Mouse (Mus musculus) forebrain, embryonic 13.5 days (tissue): ENCODE results near the gene Itgam. TPM values are rescaled to one million over a fixed set of nuclear protein-coding genes. Genes with fewer than 3 reads are reported as not detected.

Experiments
- ATAC-seq: fragments of 200-750 bp; cut with Nextera tagmentation; 2 replicates; pipeline ENCODE4 v1.8.0; 2017
- H3K27ac ChIP-seq: fragments of 300-500 bp; sonication (generic); 2 replicates; pipeline ENCODE4 v1.5.1; 2015; ENCODE audit warnings: inconsistent platforms, mild to moderate bottlenecking, moderate library complexity
- H3K27me3 ChIP-seq: fragments of 300-500 bp; sonication (generic); 2 replicates; pipeline ENCODE4 v1.6.1; 2015; ENCODE audit warnings: mild to moderate bottlenecking, inconsistent platforms
- H3K36me3 ChIP-seq: fragments of 300-500 bp; sonication (generic); 2 replicates; pipeline ENCODE4 v1.6.1; 2015; ENCODE audit warnings: mild to moderate bottlenecking, inconsistent platforms; ENCODE audit not compliant: poor library complexity, severe bottlenecking
- H3K4me1 ChIP-seq: fragments of 300-500 bp; sonication (generic); 2 replicates; pipeline ENCODE4 v1.6.1; 2015; ENCODE audit warnings: inconsistent platforms
- H3K4me2 ChIP-seq: fragments of 300-500 bp; sonication (generic); 2 replicates; pipeline ENCODE4 v1.6.1; 2015; ENCODE audit warnings: inconsistent platforms, mild to moderate bottlenecking, moderate library complexity
- H3K4me3 ChIP-seq: fragments of 300-500 bp; sonication (generic); 2 replicates; pipeline ENCODE4 v1.5.1; 2015; ENCODE audit warnings: mild to moderate bottlenecking, inconsistent platforms
- H3K9ac ChIP-seq: fragments of 300-500 bp; sonication (generic); 2 replicates; pipeline ENCODE4 v1.6.1; 2015; ENCODE audit warnings: mild to moderate bottlenecking, inconsistent platforms
- H3K9me3 ChIP-seq: fragments of 300-500 bp; sonication (generic); replicated peaks from 2 replicates; pipeline ENCODE4 v1.6.1; 2016; ENCODE audit warnings: inconsistent platforms
- WGBS: fragments of 180-500 bp; shearing (Covaris S2); methylation state at CpG from one replicate; pipeline ENCODE4 v1.1.7; 2015; 5-methylcytosine and 5-hydroxymethylcytosine counted together
- polyA plus RNA-seq: library from polyadenylated mRNA; unstranded; fragments of >200 nt; fragmentation: Nextera tagmentation; extraction: Ambion mirVana; gene quantifications from 2 replicates; pipeline ENCODE4 v1.2.1, GENCODE M21; 2015

Itgam gene
- polyA plus RNA-seq, 1 experiment from 2014 or later: 0.36 TPM

DNA sequence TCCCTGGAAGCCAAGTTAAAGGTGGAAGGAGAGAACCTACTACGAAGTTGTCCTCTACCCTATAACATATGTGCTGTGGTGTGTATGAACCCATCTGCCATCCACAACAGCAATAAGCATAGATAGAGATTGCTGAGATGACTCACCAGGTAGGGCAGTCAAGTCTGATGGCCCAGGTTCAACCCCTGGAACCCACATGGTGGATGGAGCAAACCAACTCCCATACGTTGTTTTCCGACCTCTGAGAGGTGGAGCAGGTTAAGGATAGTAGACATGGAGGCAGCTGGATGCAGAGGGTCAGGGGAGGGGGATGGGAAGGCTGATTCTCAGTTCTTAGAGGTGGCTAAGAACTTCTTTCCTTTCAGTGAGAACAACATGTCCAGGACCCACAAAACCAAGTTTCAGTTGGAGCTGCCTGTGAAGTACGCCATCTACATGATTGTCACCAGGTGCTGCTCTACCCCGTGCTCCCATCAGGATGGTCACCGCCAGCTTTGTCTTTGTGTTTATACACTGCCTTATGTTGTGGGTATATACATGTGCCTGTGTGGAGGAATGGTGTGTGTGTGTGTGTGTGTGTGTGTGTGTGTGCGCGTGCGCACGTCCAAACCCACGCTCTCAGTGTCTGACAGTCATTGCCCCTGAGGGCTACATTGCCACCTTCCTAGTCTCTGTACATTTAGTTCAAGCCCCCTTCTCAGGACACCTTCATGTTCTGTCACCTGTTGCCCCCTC is 52.1 kb downstream of the Itgam start:
- H3K4me2 ChIP-seq: no peak overlapping the region
- H3K4me3 ChIP-seq: no peak overlapping the region
- WGBS: 88% methylated on average over 11 of the region's 11 CpGs
- no peaks in the 10 kb centered on the region for H3K36me3 ChIP-seq
- no peaks in the 10 kb centered on the region for H3K27me3 ChIP-seq
- no peak overlapping the region for H3K9ac ChIP-seq
- H3K9me3 ChIP-seq: no peaks in the 10 kb centered on the region
- no peaks in the 10 kb centered on the region for H3K4me1 ChIP-seq
- no peak for ATAC-seq
- H3K27ac ChIP-seq: no peak overlapping the region

DNA sequence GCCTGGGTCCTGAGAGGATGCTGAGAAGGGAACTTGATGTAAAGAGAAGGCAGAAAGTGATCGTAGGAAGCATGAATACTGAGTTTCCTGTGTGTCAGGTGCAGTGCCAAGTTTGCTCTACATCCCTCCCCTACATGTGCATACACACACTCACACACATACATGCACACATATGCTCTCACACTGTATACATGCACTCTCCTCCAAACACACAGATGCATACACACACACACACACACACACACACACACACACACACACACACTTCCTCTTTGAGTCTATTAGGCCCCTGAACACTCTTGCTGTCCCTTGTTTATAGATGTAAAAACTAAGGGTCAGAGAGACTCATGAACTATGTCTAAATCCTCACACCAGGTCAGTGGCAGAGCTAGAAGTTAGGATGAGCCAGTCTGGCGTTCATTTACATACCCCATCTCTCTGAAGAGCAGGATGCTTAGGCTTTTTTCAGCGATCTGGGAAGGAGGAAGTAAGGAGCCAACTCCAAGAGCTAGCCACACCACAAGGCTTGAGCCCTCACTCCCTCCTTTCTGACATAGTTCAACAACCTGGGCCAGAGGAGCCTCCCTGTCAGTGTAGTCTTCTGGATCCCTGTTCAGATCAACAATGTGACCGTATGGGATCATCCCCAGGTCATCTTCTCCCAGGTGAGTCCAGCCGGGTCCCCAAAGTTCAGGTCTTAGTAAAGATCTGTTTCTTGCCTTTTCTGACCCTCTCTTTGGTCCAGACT is 52.9 kb downstream of the Itgam start:
- 79% methylated on average over 5 of the region's 5 CpGs for whole genome bisulfite sequencing
- no peak overlapping the region for H3K27ac ChIP-seq
- no peaks in the 10 kb centered on the region for H3K27me3 ChIP-seq
- H3K9ac ChIP-seq: no peak overlapping the region
- no peak for ATAC-seq
- H3K4me2 ChIP-seq: no peak overlapping the region
- H3K4me1 ChIP-seq: no peaks in the 10 kb centered on the region
- H3K9me3 ChIP-seq: no peaks in the 10 kb centered on the region
- no peaks in the 10 kb centered on the region for H3K36me3 ChIP-seq
- no peak overlapping the region for H3K4me3 ChIP-seq

- no peaks in the 10 kb centered on the region for H3K9me3 ChIP-seq
- no peaks in the 10 kb centered on the region for H3K27me3 ChIP-seq
- no peaks in the 10 kb centered on the region for H3K4me1 ChIP-seq
- 91% methylated on average over 5 of the region's 5 CpGs for WGBS
- H3K36me3 ChIP-seq: no peaks in the 10 kb centered on the region
- no peak overlapping the region for H3K9ac ChIP-seq
- H3K4me3 ChIP-seq: no peak overlapping the region
- no peak overlapping the region for H3K4me2 ChIP-seq
- no peak for ATAC-seq
- no peak overlapping the region for H3K27ac ChIP-seq
Measured at GRCm38 (mm10) chr7:128116396-128116795, 54.0 kb downstream of the Itgam start.

DNA sequence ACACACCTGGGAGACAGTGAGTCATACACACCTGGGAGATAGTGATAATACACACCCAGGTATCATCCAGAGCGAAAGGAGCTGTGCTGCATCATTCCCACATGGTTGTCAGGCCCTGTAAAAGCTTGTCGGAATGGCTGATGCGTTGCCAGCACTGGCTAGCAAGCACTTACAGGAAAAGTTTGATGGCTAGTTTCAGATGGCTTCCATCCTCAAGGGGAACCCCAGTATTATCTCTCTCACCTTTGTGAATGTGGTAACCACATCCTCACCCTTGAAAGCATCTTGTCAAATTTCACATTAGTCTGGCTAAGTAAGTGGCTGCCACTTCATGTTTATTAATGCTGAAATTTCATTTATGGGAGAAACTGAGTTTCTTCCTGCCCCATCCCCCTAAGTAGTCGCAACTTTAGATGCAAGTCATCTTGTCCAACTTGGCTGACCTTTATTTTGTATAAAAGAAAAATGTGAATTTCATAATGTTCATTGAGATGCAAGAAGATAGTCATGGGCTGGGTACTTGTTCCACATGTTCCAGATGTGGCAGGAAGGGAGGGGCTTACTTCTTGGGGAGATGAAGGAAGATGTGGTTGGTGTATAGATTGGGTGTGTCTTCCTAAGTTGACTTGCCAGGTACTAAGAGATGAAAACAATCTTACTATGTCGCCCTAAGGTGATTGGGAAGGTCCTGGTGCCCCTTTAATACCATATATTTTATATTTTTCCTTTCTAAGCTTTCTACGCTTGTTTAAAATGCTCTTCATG is 57.5 kb downstream of the Itgam start:
- H3K4me1 ChIP-seq: no peaks in the 10 kb centered on the region
- WGBS: 83% methylated on average over 6 of the region's 6 CpGs
- H3K9ac ChIP-seq: no peak overlapping the region
- no peak for ATAC-seq
- H3K36me3 ChIP-seq: no peaks in the 10 kb centered on the region
- no peaks in the 10 kb centered on the region for H3K27me3 ChIP-seq
- no peak overlapping the region for H3K4me2 ChIP-seq
- H3K4me3 ChIP-seq: no peak overlapping the region
- no peaks in the 10 kb centered on the region for H3K9me3 ChIP-seq
- H3K27ac ChIP-seq: no peak overlapping the region

- H3K4me2 ChIP-seq: no peak within 1 kb of the TSS
- WGBS: 85% methylated on average over 8 of the region's 8 CpGs
- no peaks in the 10 kb centered on the region for H3K9me3 ChIP-seq
- H3K4me3 ChIP-seq: no peak within 1 kb of the TSS
- no peaks in the 10 kb centered on the region for H3K27me3 ChIP-seq
- no peak for ATAC-seq
- no peaks in the 10 kb centered on the region for H3K4me1 ChIP-seq
- H3K36me3 ChIP-seq: no peaks in the 10 kb centered on the region
- H3K27ac ChIP-seq: no peak within 1 kb of the TSS
- H3K9ac ChIP-seq: no peak within 1 kb of the TSS
Measured at GRCm38 (mm10) chr7:128128741-128129720, 66.6 kb downstream of the Itgam start, which contains the start of gene Itgax. Gene Itgax (plus strand): TSS chr7:128129547.

DNA sequence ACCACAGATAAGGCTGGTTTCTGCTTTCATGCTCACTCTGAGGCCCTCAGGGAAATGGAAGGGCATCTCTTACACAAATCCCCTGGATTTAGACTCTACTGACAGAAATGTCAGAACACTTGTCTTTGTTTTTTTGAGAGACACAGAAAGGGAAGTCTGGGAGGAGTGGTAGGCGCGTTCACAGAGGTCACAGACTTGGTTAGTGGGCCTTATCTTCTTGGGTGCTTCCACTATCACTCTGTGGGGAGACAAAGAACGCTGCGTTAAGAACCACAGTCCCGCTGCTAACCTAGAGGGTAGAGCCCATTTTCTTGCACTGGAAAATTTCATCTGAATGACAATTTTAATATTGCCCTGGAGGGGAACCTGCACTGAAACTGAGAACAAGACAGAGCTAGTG is 69.7 kb downstream of the Itgam start:
- H3K36me3 ChIP-seq: no peaks in the 10 kb centered on the region
- no peaks in the 10 kb centered on the region for H3K27me3 ChIP-seq
- no peaks in the 10 kb centered on the region for H3K9me3 ChIP-seq
- H3K4me3 ChIP-seq: no peak overlapping the region
- H3K4me2 ChIP-seq: no peak overlapping the region
- no peak for ATAC-seq
- no peak overlapping the region for H3K9ac ChIP-seq
- WGBS: 91% methylated on average over 5 of the region's 5 CpGs
- H3K4me1 ChIP-seq: no peaks in the 10 kb centered on the region
- H3K27ac ChIP-seq: no peak overlapping the region

GRCm38 (mm10) chr7:128133596-128133995 is 71.2 kb downstream of the Itgam start:
- H3K4me1 ChIP-seq: no peaks in the 10 kb centered on the region
- no peaks in the 10 kb centered on the region for H3K36me3 ChIP-seq
- H3K9me3 ChIP-seq: no peaks in the 10 kb centered on the region
- no peak for ATAC-seq
- H3K9ac ChIP-seq: no peak overlapping the region
- H3K4me2 ChIP-seq: no peak overlapping the region
- WGBS: 90% methylated on average over 2 of the region's 2 CpGs
- H3K27ac ChIP-seq: no peak overlapping the region
- H3K27me3 ChIP-seq: no peaks in the 10 kb centered on the region
- H3K4me3 ChIP-seq: no peak overlapping the region

DNA sequence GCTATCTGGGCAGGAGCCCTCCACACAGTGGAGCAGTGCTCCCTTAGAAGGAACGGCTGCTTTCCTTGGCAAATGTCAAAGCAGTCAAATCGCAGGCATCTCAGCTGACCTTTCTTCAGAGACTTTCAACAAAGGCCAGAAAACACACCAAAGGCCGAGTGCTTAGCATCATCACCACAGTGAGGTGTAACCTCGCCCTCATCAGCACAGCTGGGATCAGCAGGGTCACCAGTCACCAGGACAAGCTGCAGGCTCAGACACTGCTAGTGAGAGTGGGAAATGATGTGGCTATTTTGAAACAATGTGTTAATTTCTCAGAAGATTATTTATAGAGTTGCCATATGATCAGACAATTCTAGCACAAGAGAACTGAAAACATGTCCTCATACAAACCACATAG is 74.5 kb downstream of the Itgam start:
- 60% methylated on average over 4 of the region's 4 CpGs for WGBS

DNA sequence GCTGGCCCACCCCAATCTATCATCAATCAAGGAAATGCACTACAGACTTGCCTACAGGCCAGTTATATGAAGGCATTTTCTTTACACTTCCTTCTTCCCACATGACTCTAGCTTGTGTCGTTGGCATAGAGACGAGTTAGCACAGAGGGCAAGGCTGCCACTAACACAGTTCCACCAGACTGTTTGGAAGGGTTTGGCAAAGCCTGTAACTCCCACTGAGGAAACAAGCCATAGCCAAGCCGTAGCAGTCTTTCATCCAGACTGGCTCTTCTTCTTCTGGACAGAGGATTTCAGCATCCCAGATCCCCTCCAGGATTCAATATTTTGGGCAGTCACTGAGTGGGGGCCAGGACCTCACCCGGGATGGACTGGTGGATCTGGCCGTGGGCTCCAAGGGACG is 77.2 kb downstream of the Itgam start:
- Histone ChIP-seq H3K4me2 (no peak overlapping the region), H3K36me3 (no peaks in the 10 kb centered on the region), H3K4me3 (no peak overlapping the region), H3K9me3 (no peaks in the 10 kb centered on the region), H3K9ac (no peak overlapping the region), H3K27me3 (no peaks in the 10 kb centered on the region), H3K4me1 (no peaks in the 10 kb centered on the region), H3K27ac (no peak overlapping the region)
- no peak for ATAC-seq
- WGBS: 96% methylated on average over 6 of the region's 6 CpGs

More for the DNA sequence above, 74.5 kb downstream of the Itgam start:
- no peak for ATAC-seq
- Histone ChIP-seq H3K4me2 (no peak overlapping the region), H3K27ac (no peak overlapping the region), H3K27me3 (no peaks in the 10 kb centered on the region), H3K36me3 (no peaks in the 10 kb centered on the region), H3K4me3 (no peak overlapping the region), H3K4me1 (no peaks in the 10 kb centered on the region), H3K9ac (no peak overlapping the region), H3K9me3 (no peaks in the 10 kb centered on the region)

- Histone ChIP-seq H3K4me2 (no peak overlapping the region), H3K9me3 (no peaks in the 10 kb centered on the region), H3K9ac (no peak overlapping the region), H3K4me3 (no peak overlapping the region), H3K27ac (no peak overlapping the region), H3K4me1 (no peaks in the 10 kb centered on the region), H3K36me3 (no peaks in the 10 kb centered on the region), H3K27me3 (no peaks in the 10 kb centered on the region)
- no peak for ATAC-seq
- 89% methylated on average over 8 of the region's 8 CpGs for WGBS
Measured at GRCm38 (mm10) chr7:128150970-128151369, 88.5 kb downstream of the Itgam start.

DNA sequence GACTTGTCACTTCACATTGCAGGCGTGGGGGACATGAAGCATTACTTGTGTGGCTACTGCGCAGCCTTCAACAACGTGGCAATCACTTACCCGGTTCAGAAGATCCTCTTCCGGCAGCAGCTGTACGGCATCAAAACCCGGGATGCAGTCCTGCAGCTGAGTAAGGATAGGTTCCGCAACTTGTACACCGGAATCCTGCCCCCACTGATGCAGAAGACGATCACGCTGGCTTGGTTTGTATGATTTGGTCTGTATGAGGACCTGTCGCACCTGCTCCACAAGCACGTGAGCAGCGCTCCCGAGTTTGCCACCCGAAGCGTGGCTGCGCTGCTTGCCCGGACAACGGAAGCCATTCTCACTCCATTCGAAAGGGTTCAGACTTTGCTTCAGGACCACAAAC is 91.6 kb downstream of the Itgam start, which contains the start of gene Itgad:
TSS of gene Itgad (plus strand) at position 301 of the 400 bp plus-strand sequence.
- Histone ChIP-seq H3K4me3 (no peak within 1 kb of the TSS), H3K27ac (no peak within 1 kb of the TSS), H3K9ac (no peak within 1 kb of the TSS), H3K27me3 (no peaks in the 10 kb centered on the region), H3K9me3 (no peaks in the 10 kb centered on the region), H3K4me2 (no peak within 1 kb of the TSS), H3K4me1 (no peaks in the 10 kb centered on the region), H3K36me3 (no peaks in the 10 kb centered on the region)
- ATAC-seq: no peak
- 93% methylated on average over 21 of the region's 21 CpGs for WGBS
